Mouse (Mus musculus) cerebellum, postnatal 36 days (tissue): ENCODE measurements around the gene Carns1.
A peak's percentile ranks its signal among the peaks of the same experiment; 100 is the strongest.

ENCODE experiments used
- DNase-seq, 2 experiments: peaks; one replicate each; pipeline ENCODE4 v3.0.0; 2021 to 2022; ENCODE audit warnings: mixed read lengths in 2 of 2

Gene Carns1

DNA sequence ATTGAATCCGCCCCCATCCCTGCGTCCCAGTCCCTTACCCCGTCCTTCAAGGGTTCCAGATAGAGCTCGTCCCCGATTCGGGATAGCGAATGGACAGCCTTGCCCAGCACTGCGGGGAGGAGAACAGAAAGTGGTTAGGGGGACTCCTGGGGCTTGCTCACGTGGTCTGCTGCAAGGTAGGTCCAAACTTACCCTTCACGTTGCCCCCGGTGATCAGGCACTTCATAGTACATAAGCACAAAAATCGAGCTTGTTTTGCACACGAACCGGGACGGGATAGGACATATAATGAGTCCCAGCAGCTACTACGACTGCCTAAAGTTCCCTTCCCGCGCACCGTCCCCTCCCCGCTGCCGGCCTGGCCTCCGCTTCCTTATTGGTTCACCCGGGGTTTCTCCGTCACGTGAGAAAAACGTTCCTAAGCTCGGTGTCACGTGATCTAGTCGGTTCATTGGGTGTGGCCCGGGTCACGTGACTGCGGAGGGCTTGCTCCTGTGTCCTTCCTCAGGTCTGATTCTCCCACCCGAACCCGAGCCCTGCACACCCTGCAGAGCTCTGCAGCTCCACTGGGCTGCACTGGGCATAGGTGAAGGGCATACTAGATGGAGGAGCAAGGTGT is 26.1 kb upstream of the Carns1 start, which contains the start of gene Rad9a:
TSS of gene Rad9a (minus strand) at position 372 of the 619 bp plus-strand sequence.
- DNase-seq: peak; percentile 95 to 96

DNA sequence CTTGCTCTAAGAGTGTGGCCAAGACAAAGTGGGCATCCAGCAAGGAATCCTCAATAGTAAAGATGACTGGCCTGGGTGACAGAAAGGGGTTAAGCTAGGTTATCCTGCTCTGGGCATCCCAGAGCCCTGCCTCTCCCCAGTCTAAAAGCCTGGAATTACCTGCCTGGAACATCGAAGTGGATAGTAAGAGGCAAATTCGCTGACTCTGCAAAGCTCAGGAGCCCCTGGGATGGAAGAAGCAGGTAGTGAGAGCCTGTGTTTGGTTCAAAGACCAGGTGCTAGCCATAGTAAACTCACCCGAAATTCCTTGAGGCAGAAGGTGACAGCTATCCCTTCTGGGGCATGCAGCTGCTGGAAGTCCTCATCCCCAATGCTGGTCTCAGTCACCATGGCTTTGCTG is 21.9 kb upstream of the Carns1 start:
- no peak for DNase-seq

DNA sequence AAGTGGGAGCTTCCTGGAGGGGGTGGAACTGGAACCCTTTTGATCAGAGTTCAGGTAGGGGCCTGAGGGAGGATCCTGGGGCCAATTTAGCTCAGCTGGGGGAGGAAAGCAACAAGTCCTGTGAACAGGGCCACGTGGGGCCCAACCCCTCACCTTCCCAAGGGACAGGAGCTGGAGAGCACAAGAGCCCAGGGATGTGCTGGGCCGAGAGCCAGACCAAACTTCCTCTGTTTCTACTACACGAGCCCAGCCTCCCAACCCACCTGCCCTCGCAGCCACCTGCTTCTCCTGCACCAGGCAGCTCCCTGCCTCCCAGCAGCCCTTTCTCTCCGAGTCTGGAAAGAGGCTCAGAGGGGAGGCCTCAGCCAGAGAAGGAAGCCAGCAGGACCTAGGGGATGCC is 21.3 kb upstream of the Carns1 start:
- DNase-seq: no peak

DNA sequence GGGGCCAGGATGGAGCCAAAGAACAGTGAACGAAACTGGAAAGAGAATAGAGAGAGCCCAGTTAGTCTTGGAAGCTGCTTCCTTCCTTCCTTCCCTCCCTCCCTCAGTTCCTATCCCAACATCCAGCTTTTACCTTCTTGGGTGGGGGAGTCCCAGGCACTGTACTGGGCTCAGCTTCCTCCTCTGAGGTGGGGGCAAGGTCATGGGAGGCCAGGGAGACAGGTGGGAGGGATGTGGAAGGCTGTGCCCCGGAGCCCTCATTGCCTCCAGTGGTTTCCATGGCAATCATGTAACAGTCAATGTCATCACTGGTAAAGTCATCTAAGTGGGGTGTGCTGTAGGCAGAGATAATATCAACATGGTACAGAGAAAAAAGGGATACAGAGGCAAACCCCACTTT is 20.8 kb upstream of the Carns1 start:
- DNase-seq: no peak

DNA sequence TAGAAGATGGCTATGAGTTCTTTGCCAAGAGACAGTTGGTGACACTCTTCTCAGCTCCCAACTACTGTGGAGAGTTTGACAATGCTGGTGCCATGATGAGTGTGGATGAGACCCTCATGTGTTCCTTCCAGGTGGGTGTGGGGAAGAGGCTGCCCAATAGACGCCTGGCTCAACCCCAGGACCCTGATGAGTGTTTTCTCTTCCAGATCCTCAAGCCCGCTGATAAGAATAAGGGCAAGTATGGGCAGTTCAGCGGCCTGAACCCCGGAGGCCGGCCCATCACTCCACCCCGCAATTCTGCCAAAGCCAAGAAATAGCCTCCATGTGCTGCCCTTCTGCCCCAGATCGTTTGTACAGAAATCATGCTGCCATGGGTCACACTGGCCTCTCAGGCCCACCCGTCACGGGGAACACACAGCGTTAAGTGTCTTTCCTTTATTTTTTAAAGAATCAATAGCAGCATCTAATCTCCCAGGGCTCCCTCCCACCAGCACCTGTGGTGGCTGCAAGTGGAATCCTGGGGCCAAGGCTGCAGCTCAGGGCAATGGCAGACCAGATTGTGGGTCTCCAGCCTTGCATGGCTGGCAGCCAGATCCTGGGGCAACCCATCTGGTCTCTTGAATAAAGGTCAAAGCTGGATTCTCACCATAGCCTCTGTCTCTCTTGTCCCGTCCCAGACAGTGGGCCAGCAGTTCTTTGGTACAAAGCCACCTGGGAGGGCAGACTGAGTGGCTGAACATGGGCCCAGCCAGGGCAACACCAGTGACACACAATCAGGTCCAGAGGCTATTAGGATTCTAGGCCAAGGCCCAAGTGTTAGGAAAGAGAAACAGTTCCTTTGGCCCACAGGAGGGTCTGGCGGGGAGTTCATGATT is 19.7 kb upstream of the Carns1 start:
- peak; percentile 88 for DNase-seq

DNA sequence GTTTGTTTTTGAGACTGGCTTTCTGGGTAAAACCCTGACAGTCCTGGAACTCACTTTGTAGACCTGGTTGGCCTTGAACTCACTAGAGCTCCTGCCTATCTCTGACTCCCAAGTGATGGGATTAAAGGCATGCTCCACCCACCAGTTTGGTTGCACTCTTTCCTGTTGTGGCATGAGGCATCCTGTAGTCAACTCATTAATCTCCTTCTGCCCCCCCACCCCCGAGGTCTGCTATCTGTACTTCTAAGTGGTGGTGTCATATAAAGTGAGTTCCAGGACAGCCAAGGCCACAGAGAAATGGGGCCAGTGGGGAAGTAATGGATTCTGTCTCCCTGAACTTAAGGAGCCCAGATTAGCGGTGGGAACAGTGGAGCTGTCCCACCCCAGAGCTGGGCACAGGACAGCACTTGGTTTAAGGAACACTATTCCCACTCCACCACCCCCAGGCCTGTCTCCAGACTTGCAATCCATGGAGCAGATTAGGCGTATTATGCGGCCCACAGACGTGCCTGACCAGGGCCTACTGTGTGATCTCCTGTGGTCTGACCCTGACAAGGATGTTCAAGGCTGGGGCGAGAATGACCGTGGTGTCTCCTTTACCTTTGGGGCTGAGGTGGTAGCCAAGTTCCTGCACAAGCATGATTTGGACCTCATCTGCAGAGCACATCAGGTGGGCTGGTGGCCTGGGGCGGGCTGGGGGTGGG is 18.9 kb upstream of the Carns1 start:
- no peak for DNase-seq

DNA sequence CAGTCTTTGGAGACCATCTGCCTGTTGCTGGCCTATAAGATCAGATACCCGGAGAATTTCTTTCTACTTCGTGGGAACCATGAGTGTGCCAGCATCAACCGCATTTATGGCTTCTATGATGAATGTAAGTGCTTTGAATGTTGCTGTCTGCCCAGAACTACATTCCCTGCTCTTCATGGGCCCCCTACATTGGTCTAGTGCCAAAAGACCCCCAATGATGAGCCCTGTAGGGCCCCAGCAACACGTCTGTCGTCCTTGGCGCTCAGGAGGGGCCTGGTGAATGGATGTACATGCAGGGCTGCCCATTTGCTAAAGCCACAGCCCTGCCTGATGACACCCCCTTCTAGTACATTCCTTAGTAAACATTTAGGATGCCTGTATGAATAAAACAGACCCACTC is 17.9 kb upstream of the Carns1 start:
- DNase-seq: no peak

DNA sequence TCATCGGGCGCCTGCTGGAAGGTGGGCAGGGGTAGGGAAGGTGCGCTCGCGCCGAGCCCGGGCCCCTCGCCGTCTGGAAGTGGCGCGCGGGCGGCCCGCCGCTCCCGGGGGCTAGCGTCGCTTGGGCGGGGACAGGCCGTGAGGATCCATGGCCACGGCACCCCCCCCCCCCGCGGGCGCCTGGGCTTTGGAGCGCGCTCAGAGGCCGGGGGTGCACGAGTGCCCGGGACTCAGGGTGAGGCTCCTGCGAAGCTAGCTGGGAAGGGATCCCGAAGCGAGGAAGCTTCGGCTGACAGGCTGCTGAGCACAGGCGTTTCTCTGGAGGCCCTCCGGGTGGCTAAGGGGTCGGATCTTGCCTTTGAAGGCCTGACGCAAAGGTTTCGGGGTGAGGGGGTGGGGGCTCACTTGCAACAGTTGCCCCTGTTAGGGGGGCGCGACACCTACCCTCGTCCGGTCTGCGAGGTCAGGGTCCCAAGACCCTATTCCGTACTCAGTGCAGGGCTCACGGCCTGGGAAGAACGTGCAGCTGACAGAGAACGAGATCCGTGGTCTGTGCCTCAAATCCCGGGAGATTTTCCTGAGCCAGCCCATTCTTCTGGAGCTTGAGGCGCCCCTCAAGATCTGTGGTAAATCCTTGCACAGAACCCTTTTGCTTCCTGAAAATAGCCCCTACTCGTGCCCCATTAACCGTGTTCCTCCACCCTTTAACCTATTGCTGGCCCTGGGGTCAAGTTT is 17.1 kb upstream of the Carns1 start:
- no peak for DNase-seq

DNA sequence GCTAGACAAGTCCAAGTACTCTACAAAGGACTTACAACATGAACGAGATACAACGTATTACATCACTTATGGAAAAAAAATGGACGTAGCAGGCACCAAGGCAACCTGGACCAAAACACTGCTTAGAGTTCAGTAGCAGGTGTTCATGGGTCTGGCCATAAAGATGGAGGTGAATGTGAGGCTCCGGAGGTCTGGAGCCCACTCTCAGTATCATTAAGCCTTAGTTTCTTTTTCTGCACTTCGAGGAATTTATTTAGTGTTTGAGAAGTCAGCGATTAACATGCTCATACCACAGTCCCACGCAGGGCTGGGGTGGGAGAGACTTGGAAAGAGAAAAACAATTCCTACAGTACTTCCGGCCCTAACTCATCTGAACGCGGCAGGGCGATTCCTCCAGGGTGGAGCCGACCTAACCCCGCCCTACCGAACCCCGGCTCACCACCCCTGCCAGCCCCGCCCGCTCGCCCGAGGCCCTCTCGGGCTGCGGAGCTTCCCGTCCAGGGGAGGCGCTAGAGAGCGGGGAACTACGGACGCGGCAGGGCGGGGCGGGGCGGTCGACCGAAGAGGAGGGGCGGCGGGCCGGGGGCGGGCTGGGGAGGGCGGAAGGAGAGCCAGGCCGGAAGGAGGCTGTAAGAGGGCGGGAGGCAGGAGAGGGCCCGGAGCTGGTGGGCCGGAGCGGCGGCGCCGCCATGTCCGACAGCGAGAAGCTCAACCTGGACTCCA is 16.4 kb upstream of the Carns1 start, which contains the start of gene Ppp1ca:
TSS of gene Ppp1ca (plus strand) at position 538 of the 723 bp plus-strand sequence.
- DNase-seq: peak; percentile 93 to 97

DNA sequence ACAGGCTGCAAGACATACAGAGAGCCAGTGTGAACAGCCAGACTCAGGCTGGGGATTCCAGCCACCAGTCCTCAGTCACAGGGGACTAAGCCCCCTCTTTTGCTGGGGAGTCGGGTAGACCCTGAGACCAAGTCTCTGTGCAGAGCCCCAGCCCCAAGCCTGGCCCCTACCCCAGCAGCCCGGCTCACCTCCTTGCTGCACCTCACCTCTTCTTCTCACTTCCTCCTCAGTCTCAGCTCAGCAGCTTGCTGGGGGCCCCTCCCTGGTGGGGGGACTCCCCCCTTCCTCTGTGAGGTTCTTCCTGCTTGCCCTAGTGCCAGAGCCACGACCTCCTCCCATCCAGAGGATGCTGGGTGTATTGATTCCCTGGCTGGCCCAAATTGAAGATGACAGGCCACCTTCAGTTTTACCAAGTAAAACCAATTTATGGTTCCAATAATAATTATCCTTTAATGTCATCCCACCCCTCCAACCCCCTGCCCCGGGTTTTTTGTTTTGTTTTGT is 15.6 kb upstream of the Carns1 start, which contains the start of gene Tbc1d10c:
TSS of gene Tbc1d10c (minus strand) at position 454 of the 504 bp plus-strand sequence.
- DNase-seq: no peak

DNA sequence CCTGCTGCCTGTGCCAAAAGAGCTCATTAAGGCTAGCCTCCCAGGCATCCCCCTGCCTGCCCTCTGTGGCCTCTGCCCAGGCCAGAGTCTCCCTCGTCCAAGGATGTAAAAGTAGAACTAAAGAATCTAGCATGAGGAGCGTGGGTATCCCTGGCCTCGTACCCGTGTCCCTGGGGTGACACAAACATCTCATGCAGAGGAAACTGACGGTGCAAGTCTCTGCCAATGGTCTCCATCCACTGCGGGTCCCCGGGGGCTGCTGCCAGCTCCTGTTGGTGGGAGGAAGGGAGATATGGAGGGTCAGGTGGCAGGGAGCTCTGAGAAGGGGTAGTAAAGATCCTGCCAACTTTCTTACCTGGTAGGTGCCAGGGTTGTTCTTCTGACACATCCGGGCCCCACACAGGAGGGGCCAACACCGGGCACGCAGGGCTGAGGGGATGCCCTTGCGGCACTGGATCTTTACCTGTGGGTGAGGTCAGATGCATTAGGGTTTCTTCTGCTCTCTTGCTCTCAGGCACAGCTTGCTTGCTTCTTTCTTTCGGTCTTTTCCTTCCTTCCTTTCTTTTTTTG is 13.9 kb upstream of the Carns1 start:
- no peak for DNase-seq

DNA sequence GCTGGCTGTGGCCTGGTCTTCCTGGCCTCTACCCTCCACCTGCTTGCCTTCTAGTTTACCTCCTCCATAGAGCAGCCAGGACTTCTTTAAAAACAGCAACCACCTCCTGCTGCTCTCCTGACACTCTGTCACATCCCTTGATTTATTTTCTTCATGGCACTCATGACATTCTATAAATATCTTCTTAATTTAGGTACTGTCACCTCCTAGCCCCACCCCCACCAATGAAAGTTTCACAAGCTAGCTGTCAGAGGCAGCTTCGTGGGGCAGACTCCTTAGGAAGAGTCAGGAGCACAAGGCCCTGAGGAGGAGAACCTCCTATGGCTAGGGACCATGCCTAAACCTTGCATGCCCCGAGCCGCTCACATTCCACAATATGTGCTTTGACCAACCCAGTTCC is 12.0 kb upstream of the Carns1 start:
- no peak for DNase-seq

DNA sequence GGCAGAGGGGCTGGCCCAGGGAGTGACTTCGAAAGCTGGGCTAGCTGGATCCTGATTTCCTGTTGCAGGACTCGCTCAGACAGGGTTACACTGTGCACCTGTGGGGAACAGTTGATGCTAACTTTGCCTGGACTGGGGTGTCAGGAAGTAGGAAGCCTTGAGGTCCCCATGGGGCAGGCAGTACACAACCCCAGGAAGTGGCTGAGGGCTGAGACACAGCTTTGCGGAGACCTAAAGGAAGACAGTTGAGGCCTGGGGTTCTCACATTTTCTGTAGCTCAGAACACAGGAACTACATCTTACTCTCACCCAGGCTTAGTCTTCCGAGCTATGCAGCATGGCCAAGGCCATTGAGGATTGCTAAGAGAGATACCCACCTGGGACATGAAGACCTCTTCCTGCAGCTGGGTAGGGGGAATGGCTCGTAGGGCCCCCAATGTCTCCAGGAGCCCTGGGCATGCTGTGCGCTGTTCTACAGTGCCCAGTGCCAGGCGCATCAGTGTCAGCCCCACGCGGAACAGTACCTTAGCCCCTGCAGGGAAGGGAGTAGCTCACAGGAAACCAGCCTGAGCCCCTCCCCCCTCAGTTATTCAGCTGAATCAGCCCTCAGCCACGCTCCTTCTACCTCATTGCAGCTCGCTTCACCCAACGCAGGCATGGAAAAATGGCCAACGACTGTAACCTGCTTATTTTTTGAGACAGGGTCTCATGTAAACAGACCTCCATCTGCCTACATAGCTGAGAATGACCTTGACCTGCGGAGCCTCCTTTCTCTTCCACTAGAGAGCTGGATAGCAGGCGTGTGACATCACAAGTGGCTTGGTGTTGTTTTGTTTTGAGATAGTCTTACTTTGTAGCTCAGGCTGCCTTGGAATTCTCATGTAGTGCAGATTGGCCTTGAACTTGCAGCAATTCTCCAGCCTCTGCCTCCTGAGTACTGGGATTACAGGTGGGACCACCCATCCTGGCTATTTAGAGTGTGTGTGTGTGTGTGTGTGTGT is 10.0 kb upstream of the Carns1 start:
- DNase-seq: no peak

DNA sequence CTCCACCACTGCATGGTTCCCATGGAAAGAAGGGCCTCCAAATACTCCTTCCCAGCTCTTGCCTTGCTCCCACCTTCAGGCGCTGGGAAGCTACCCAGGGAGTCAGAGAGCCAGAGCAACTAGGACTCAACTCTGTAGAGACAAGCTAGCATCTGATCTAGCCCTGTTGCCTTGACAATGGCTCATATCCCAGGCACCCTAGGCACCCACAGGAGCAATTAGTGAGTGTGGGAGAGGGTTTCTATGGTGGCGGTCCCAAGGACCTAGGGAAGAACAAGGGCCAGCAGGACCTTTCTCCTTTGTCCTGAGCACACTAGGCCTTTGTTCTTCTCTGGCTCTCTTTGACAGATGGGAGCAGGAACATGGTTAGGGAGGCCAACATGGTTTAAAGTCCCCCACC is 8.4 kb upstream of the Carns1 start:
- no peak for DNase-seq

DNA sequence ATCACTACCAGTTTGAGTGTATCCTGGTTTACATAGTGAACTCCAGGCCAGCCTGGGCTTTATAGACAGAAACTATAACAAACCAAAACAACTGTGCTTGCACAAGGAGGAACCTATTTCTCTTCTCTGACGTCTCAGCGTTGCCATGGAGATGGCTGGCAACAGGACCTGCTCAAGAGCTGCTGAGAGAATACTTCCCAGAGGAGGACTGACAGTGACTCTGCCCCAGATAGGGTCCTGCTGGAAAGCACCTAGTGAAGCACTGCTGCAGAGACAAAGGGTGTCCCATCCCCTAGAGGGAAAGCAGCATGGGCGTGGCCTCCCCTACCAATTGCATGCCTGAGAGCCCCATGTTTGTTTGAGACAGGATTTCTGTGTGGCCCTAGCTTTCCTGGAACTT is 6.6 kb upstream of the Carns1 start:
- DNase-seq: no peak

DNA sequence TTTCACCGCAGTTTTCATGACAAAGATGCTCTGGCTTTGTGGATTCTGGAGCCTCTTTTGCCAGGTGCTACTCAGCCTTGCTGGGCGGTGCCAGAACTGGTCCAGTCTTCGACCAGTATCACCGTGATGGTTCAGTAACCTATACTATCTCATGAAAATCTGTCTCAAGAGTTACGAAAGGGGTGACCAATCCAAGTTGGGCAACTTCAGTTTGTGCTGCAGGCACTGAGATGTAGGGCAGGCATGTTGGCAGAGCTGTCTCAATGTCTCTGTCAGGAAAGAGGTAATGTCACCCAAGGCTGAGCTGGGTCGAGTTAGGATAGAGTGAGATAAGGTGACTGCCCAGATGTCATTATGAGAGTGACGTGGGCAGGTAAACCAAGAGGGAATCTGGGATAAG is 5.1 kb upstream of the Carns1 start:
- no peak for DNase-seq

DNA sequence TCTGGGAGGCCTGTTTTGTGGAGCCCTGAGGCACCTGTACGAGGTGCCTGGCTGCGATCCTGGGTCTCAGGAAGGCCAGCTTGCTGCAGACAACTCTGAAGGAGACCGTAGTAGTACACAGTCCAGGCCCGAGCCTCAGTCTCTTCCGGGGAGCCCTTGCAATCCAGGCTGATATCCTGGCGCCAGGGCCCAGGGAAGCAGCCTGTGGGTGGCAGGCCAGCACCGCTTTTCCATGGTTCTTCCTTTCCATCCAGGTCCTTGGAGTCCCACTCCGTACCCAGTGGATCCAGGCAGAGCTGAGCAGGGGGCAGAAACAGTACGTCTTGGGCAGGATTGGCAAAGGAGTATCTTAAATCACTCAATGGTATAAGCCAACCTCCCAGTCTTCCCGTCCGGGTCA is 2.4 kb downstream of the Carns1 start:
- no peak for DNase-seq

DNA sequence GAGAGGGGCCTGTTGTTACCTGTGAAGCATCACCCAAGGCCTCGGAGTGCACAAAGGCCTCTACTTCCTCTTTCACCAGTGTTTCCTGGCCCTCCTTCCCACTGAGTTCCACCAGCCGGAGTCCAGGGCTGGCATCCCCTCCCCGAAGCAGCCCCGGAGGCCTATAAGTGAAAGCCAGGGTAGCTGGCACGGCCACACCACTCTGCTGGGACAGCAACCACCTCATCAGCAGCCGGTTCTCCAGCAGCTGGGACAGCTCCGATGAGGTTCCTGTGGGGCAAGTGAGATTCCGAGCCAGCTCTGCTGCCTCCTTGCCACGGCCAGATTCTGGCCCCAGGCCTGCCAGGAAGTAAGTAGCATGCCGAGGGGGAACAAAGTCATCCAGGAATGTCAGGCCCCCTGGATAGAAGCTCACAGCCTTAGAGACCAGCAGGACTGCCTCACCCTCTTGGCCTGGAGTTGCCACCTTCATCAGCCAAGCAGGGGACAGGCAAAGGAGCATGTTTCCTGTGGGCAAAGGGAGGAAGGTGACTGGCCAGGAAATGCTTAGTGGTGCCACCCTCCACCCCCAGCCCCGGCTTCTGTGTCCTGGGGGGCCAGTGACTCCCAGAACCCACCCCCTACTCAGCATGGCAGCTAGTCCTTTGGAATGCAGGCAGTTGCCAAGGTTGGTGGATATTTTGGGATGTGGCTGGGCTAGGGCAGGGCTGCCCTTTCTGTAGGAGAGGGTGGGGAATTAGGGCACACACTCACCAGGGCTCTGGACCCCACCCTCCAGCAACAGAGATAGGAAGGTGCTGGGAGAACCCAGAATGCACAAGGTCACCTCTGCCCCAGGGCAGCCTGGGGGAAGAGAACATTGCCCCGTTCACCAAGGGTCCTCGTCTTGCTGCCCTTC is 3.6 kb downstream of the Carns1 start:
- DNase-seq: no peak

DNA sequence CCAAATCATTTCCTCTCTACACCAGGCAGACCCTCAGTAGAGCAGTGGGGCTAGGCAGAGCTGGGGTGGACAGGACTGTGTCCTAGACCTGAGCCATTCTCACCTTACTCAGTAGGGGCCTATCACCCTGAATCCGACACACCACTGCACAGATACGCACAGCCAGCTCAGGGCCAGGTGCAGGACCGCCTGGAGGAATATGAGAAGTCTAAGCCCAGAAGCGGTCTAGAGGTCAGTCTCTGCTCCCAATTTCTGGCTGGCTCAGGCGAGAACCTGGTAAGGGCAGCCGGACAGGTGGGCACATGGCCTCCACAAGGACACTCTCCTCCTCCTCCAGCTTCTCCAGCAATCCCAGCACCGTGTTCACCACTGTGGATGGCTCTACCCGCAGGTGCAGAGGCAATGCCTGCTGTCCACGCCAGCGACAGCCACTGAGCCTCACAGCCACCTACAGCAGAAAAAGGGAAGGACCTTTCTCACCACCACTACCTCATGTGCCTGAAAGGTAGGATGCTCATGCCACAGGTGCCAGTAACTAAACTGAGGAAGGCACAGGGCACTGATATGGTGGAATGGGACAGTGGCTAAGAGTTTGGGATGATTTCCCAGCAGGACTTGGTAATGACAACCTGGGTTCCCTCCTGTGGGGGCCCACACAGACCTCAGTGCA is 4.4 kb downstream of the Carns1 start:
- no peak for DNase-seq
